Mouse (Mus musculus): ENCODE data around the gene Olfr1366. TPM values are rescaled to one million over a fixed set of nuclear protein-coding genes. Genes with fewer than 3 reads are reported as not detected.
"Not testable (repeated sequence)": the region's sequence is repeated elsewhere in the genome, so short reads cannot be mapped to it uniquely, and the experiment has no call there.

The Olfr1366 gene
- polyA plus RNA-seq, 1 experiment from 2014 or later, result 0.13 TPM

- Histone ChIP-seq H3K4me1 (replicated peaks; ENCODE audit: insufficient read depth, low read length) (peaks cover 2% of the 10 kb centered on the region; the same call in 1 of the 2 replicates), H3K4me2 (ENCODE audit: low read length) (peak within 1 kb of the TSS; percentile 68), H3K27me3 (ENCODE audit: insufficient read depth, low read length) (no peaks in the 10 kb centered on the region), H3K9ac (ENCODE audit: low read depth, low read length) (peak within 1 kb of the TSS; percentile 99), H3K27ac (peak within 1 kb of the TSS; percentile 97), H3K4me3 (replicated peaks; ENCODE audit: low read depth, low read length) (peak within 1 kb of the TSS; percentile 92), H3K9me3 (replicated peaks; ENCODE audit: low read length) (no peaks in the 10 kb centered on the region), H3K36me3 (ENCODE audit: insufficient read depth, low read length) (0 out of 2 replicates have a peak, but pooled peaks cover 11% of the 10 kb centered on the region)
- ATAC-seq (replicated peaks; ENCODE audit: low FRiP score, low read depth), result peak; percentile 98
- WGBS, result 0% methylated on average over 39 of the region's 39 CpGs
- peak; percentile 22; the same call in 1 of the 2 replicates for TF ChIP-seq CTCF (IDR thresholded peaks at IDR 0.05; ENCODE audit: low read depth)
- DNase-seq (ENCODE audit: low spot score), result peak; percentile 95
Measured at GRCm38 (mm10) chr13:21530781-21531201, 11.8 kb downstream of the Olfr1366 start, which contains the start of gene Zkscan8. Gene Zkscan8 (minus strand): TSS chr13:21531120.

- Histone ChIP-seq H3K27ac (no peak overlapping the region), H3K9me3 (replicated peaks; ENCODE audit: low read length) (no peaks in the 10 kb centered on the region), H3K9ac (ENCODE audit: low read depth, low read length) (peak overlapping the region; percentile 5; the same call in 1 of the 2 replicates), H3K4me2 (ENCODE audit: low read length) (peak overlapping the region; percentile 68), H3K36me3 (ENCODE audit: insufficient read depth, low read length) (0 out of 2 replicates have a peak, but pooled peaks cover 14% of the 10 kb centered on the region), H3K4me1 (replicated peaks; ENCODE audit: insufficient read depth, low read length) (peaks cover 2% of the 10 kb centered on the region; the same call in 1 of the 2 replicates), H3K4me3 (replicated peaks; ENCODE audit: low read depth, low read length) (peak overlapping the region; percentile 92), H3K27me3 (ENCODE audit: insufficient read depth, low read length) (no peaks in the 10 kb centered on the region)
- ATAC-seq (replicated peaks; ENCODE audit: low FRiP score, low read depth) (no peak), DNase-seq (ENCODE audit: low spot score) (peak; percentile 20)
- TF ChIP-seq CTCF (IDR thresholded peaks at IDR 0.05; ENCODE audit: low read depth), result no peak
- 34% methylated on average over 7 of the region's 7 CpGs for WGBS
Measured at GRCm38 (mm10) chr13:21530136-21530535, 12.5 kb downstream of the Olfr1366 start.

- H3K9me3 ChIP-seq (replicated peaks; ENCODE audit: low read length), result no peaks in the 10 kb centered on the region
- H3K4me3 ChIP-seq (replicated peaks; ENCODE audit: low read depth, low read length), result peak overlapping the region; percentile 66
- TF ChIP-seq CTCF (IDR thresholded peaks at IDR 0.05; ENCODE audit: low read depth), result no peak
- H3K36me3 ChIP-seq (ENCODE audit: insufficient read depth, low read length), result no peaks in the 10 kb centered on the region
- H3K27ac ChIP-seq, result peak overlapping the region; percentile 81
- ATAC-seq (replicated peaks; ENCODE audit: low FRiP score, low read depth) (peak; percentile 99), DNase-seq (ENCODE audit: low spot score) (peak; percentile 94)
- no peaks in the 10 kb centered on the region for H3K27me3 ChIP-seq (ENCODE audit: insufficient read depth, low read length)
- no peaks in the 10 kb centered on the region for H3K4me1 ChIP-seq (replicated peaks; ENCODE audit: insufficient read depth, low read length)
- H3K4me2 ChIP-seq (ENCODE audit: low read length), result peak overlapping the region; percentile 55
- peak overlapping the region; percentile 65 for H3K9ac ChIP-seq (ENCODE audit: low read depth, low read length)
- 1% methylated on average over 21 of the region's 21 CpGs for WGBS
Measured at GRCm38 (mm10) chr13:21506221-21506649, 36.4 kb downstream of the Olfr1366 start.

GRCm38 (mm10) chr13:21502296-21502695, 40.3 kb downstream of the Olfr1366 start:
- Histone ChIP-seq H3K9ac (ENCODE audit: low read depth, low read length) (no peak overlapping the region), H3K4me2 (ENCODE audit: low read length) (no peak overlapping the region), H3K4me3 (replicated peaks; ENCODE audit: low read depth, low read length) (no peak overlapping the region), H3K27ac (no peak overlapping the region), H3K27me3 (ENCODE audit: insufficient read depth, low read length) (no peaks in the 10 kb centered on the region), H3K9me3 (replicated peaks; ENCODE audit: low read length) (no peaks in the 10 kb centered on the region), H3K36me3 (ENCODE audit: insufficient read depth, low read length) (no peaks in the 10 kb centered on the region), H3K4me1 (replicated peaks; ENCODE audit: insufficient read depth, low read length) (no peaks in the 10 kb centered on the region)
- ATAC-seq (replicated peaks; ENCODE audit: low FRiP score, low read depth) (no peak), DNase-seq (ENCODE audit: low spot score) (no peak)
- no peak for TF ChIP-seq CTCF (IDR thresholded peaks at IDR 0.05; ENCODE audit: low read depth)
- WGBS, result 85% methylated on average over 5 of the region's 5 CpGs

GRCm38 (mm10) chr13:21501182-21501581, 41.4 kb downstream of the Olfr1366 start, which contains the start of gene Gm11273:
Gene Gm11273 (minus strand): TSS chr13:21501418.
- H3K9me3 ChIP-seq (replicated peaks; ENCODE audit: low read length); H3K4me2 ChIP-seq (ENCODE audit: low read length); H3K27ac ChIP-seq; DNase-seq (ENCODE audit: low spot score); ATAC-seq (replicated peaks; ENCODE audit: low FRiP score, low read depth); H3K4me1 ChIP-seq (replicated peaks; ENCODE audit: insufficient read depth, low read length); H3K27me3 ChIP-seq (ENCODE audit: insufficient read depth, low read length); H3K9ac ChIP-seq (ENCODE audit: low read depth, low read length); H3K36me3 ChIP-seq (ENCODE audit: insufficient read depth, low read length); H3K4me3 ChIP-seq (replicated peaks; ENCODE audit: low read depth, low read length): not testable (repeated sequence)
- 89% methylated on average over 15 of the region's 17 CpGs for WGBS

- no peak for TF ChIP-seq CTCF (IDR thresholded peaks at IDR 0.05; ENCODE audit: low read depth)
- Histone ChIP-seq H3K4me2 (ENCODE audit: low read length) (no peak within 1 kb of the TSS), H3K27me3 (ENCODE audit: insufficient read depth, low read length) (no peaks in the 10 kb centered on the region), H3K36me3 (ENCODE audit: insufficient read depth, low read length) (no peaks in the 10 kb centered on the region), H3K27ac (no peak within 1 kb of the TSS), H3K9ac (ENCODE audit: low read depth, low read length) (no peak within 1 kb of the TSS), H3K4me1 (replicated peaks; ENCODE audit: insufficient read depth, low read length) (no peaks in the 10 kb centered on the region), H3K4me3 (replicated peaks; ENCODE audit: low read depth, low read length) (no peak within 1 kb of the TSS), H3K9me3 (replicated peaks; ENCODE audit: low read length) (no peaks in the 10 kb centered on the region)
- DNase-seq (ENCODE audit: low spot score), result no peak
- ATAC-seq (replicated peaks; ENCODE audit: low FRiP score, low read depth), result no peak
- WGBS, result 93% methylated on average over 21 of the region's 21 CpGs
Measured at GRCm38 (mm10) chr13:21495080-21495479, 47.5 kb downstream of the Olfr1366 start, which contains the start of gene AK157302. Gene AK157302 (plus strand): TSS chr13:21495223.

Measured in kidney, postnatal 0 days (tissue).